Mouse (Mus musculus) gastrocnemius, adult 18-20 months (tissue): ENCODE measurements around the gene C1galt1c1. TPM values are rescaled to one million over a fixed set of nuclear protein-coding genes. Genes with fewer than 3 reads are reported as not detected.

Experiments used
- total RNA-seq, 2 experiments: library from RNA; stranded (reverse); gene quantifications; 2 replicates each; pipeline ENCODE4 v1.2.3; 2021

Gene C1galt1c1
- total RNA-seq, 2 experiments from 2014 or later: 9.3 to 11.5 TPM

Other genes with a start within 250 kb of the C1galt1c1 start
- gene Lamp2, start 178.6 kb downstream of the C1galt1c1 start, total RNA-seq: 10 to 100 TPM; 53.7 to 60.4 TPM
- gene Cul4b, start 58.9 kb downstream of the C1galt1c1 start, total RNA-seq: 1 to 10 TPM; 9.0 TPM
- 10 to 100 TPM; 37.7 to 41.3 TPM for gene Mcts1, start 34.5 kb downstream of the C1galt1c1 start, total RNA-seq
- not detected for gene 6030498E09Rik, start 137.6 kb upstream of the C1galt1c1 start, total RNA-seq